31 mouse cellular contexts compared by ENCODE assay signal in genomic region chr3:101313266-101314051, GRCm38 (mm10). TPM values are rescaled to one million over a fixed set of nuclear protein-coding genes. Genes with fewer than 3 reads are reported as not detected.
DNase-seq lines count a peak whose midpoint lies in the region; ATAC-seq lines count a peak whose summit lies in the region.
"Had no signal": no experiment of that assay in that cellular context is flagged by ENCODE, and none has a peak within 500 bp of the region (broad histone marks: within the 10 kb centered on the region; RNA-seq: fewer than 3 reads in every experiment).

No protein-coding gene starts in this region.

- no peak overlapping the region for H3K9ac ChIP-seq in liver, embryonic 12.5 days
- H3K9ac ChIP-seq: hindbrain, embryonic 15.5 days; limb, embryonic 15.5 days; lung, embryonic 15.5 days; midbrain, embryonic 12.5 days; neural tube, embryonic 12.5 days; stomach, embryonic 15.5 days had no signal

- peaks cover 5% of the 10 kb centered on the region; the same call in 1 of the 2 replicates for H3K27me3 ChIP-seq in liver, embryonic 12.5 days (replicated peaks)
- H3K27me3 ChIP-seq: hindbrain, embryonic 15.5 days; limb, embryonic 15.5 days; lung, embryonic 15.5 days; midbrain, embryonic 12.5 days; neural tube, embryonic 12.5 days; stomach, embryonic 15.5 days had no signal

- no peak overlapping the region for H3K27ac ChIP-seq in liver, embryonic 12.5 days
- H3K27ac ChIP-seq: embryonic facial prominence, embryonic 10.5 days; forebrain, embryonic 10.5 days; hindbrain, embryonic 15.5 days; limb, embryonic 15.5 days; lung, embryonic 15.5 days; macrophage; midbrain, embryonic 12.5 days; neural tube, embryonic 12.5 days; stomach, embryonic 15.5 days had no signal

- peak; percentile 0 for DNase-seq in right cerebral cortex, postnatal 4 days
- no peak for DNase-seq in right cerebral cortex, postnatal 25 days
- no peak for DNase-seq in layer of hippocampus, adult 9-10 months (ENCODE audit: low spot score)
- DNase-seq in adipocyte (ENCODE audit: low spot score) = no peak
- no peak for DNase-seq in layer of hippocampus, postnatal 10 days (ENCODE audit: low spot score in 2 of 2)
- DNase-seq: adrenal gland, postnatal 36 days; cerebellum, adult 11-12 months; cerebellum, postnatal 10 days; heart, adult 11 months; kidney, postnatal 25 days; layer of hippocampus, adult 9-11 months; left cerebral cortex, postnatal 4 days; thymus, adult 18-20 months; thymus, postnatal 36 days had no signal

- no peaks in the 10 kb centered on the region for H3K9me3 ChIP-seq in liver, embryonic 12.5 days (replicated peaks)
- H3K9me3 ChIP-seq: embryonic facial prominence, embryonic 10.5 days; forebrain, embryonic 10.5 days; hindbrain, embryonic 15.5 days; limb, embryonic 15.5 days; lung, embryonic 15.5 days; midbrain, embryonic 12.5 days; neural tube, embryonic 12.5 days; stomach, embryonic 15.5 days had no signal

- no peaks in the 10 kb centered on the region for H3K36me3 ChIP-seq in liver, embryonic 12.5 days
- H3K36me3 ChIP-seq: embryonic facial prominence, embryonic 10.5 days; forebrain, embryonic 10.5 days; hindbrain, embryonic 15.5 days; limb, embryonic 15.5 days; lung, embryonic 15.5 days; midbrain, embryonic 12.5 days; neural tube, embryonic 12.5 days; stomach, embryonic 15.5 days had no signal

- no peak overlapping the region for H3K4me2 ChIP-seq in liver, embryonic 12.5 days
- H3K4me2 ChIP-seq: heart, embryonic 11.5 days; hindbrain, embryonic 15.5 days; limb, embryonic 15.5 days; lung, embryonic 15.5 days; midbrain, embryonic 12.5 days; neural tube, embryonic 12.5 days; stomach, embryonic 15.5 days had no signal

- 45% methylated on average over 8 of the region's 8 CpGs for WGBS in liver, embryonic 12.5 days (ENCODE audit: insufficient replicate concordance)

- H3K4me1 ChIP-seq in liver, embryonic 12.5 days = peaks cover 39% of the 10 kb centered on the region
- H3K4me1 ChIP-seq: forebrain, embryonic 10.5 days; hindbrain, embryonic 15.5 days; midbrain, embryonic 12.5 days; neural tube, embryonic 12.5 days; stomach, embryonic 15.5 days had no signal

- H3K4me3 ChIP-seq in liver, embryonic 12.5 days = no peak overlapping the region
- H3K4me3 ChIP-seq: embryonic facial prominence, embryonic 10.5 days; forebrain, embryonic 10.5 days; hindbrain, embryonic 15.5 days; limb, embryonic 15.5 days; lung, embryonic 15.5 days; midbrain, embryonic 12.5 days; neural tube, embryonic 12.5 days; stomach, embryonic 15.5 days had no signal

- peak; percentile 57 for ATAC-seq in liver, embryonic 12.5 days
- ATAC-seq in megakaryocyte progenitor cell, adult 5-6 weeks (replicated peaks; ENCODE audit: poor library complexity) = peak; percentile 49
- ATAC-seq in inflammation-experienced regulatory T-cells, adult 6 months = no peak
- ATAC-seq: intestine, embryonic 16.5 days had no signal

RNA-seq across cellular contexts. Expression of gene Cd2, which starts 25.7 kb away (rescaled TPM):
- not detected in 2 replicates for polyA plus RNA-seq in liver, embryonic 12.5 days (2016; fragmentation: Nextera tagmentation; extraction: Ambion mirVana)
- not detected in 2 replicates for total RNA-seq in megakaryocyte progenitor cell, adult 5-6 weeks (2015)
- total RNA-seq in megakaryocyte progenitor cell, adult 5-6 weeks (2017) = not detected in 2 replicates
- 1,000 to 10,000 TPM; 1,311 to 1,764 (median 1,493) TPM for polyA plus RNA-seq in inflammation-experienced regulatory T-cells, adult 6 months (2017; shearing (Covaris generic))
- total RNA-seq in layer of hippocampus, postnatal 10 days (2021) = not detected
- total RNA-seq: gastrocnemius, adult 8-10 months had no signal
- polyA plus RNA-seq: embryonic facial prominence, embryonic 10.5 days; forebrain, embryonic 10.5 days; heart, postnatal 0 days; hindbrain, embryonic 15.5 days; kidney, embryonic 14.5 days; limb, embryonic 15.5 days; midbrain, embryonic 12.5 days; neural tube, embryonic 12.5 days had no signal
